Mouse (Mus musculus) gastrocnemius, postnatal 4 days (tissue): Measurements from ENCODE around the gene Swap70. TPM values are rescaled to one million over a fixed set of nuclear protein-coding genes. Genes with fewer than 3 reads are reported as not detected.

ENCODE experiments used
- DNase-seq, 2 experiments: peaks; one replicate each; pipeline ENCODE4 v3.0.0; 2021 to 2022; ENCODE audit warnings: low spot score in 2 of 2, mixed read lengths in 2 of 2
- total RNA-seq, 2 experiments: library from RNA; stranded (reverse); gene quantifications; 2 replicates each; pipeline ENCODE4 v1.2.3; 2021

The Swap70 gene
- total RNA-seq, 2 experiments from 2014 or later, result 17.9 to 20.0 TPM

- no peak for DNase-seq
Measured at GRCm38 (mm10) chr7:110298739-110299410, 77.4 kb downstream of the Swap70 start.

- DNase-seq, result no peak
Measured at GRCm38 (mm10) chr7:110302886-110303285, 81.4 kb downstream of the Swap70 start.

GRCm38 (mm10) chr7:110305486-110305885 lies 84.0 kb downstream of the Swap70 start:
- no peak for DNase-seq

- DNase-seq, result no peak
Measured at GRCm38 (mm10) chr7:110306281-110306680, 84.8 kb downstream of the Swap70 start.

GRCm38 (mm10) chr7:110307741-110308140 lies 86.2 kb downstream of the Swap70 start:
- DNase-seq, result no peak

- no peak for DNase-seq
Measured at GRCm38 (mm10) chr7:110309246-110309645, 87.7 kb downstream of the Swap70 start.

- no peak for DNase-seq
Measured at GRCm38 (mm10) chr7:110313392-110314055, 92.0 kb downstream of the Swap70 start.

- DNase-seq, result no peak
Measured at GRCm38 (mm10) chr7:110314401-110314890, 92.9 kb downstream of the Swap70 start.

GRCm38 (mm10) chr7:110315352-110315751 lies 93.8 kb downstream of the Swap70 start:
- DNase-seq, result no peak

GRCm38 (mm10) chr7:110317412-110317811 lies 95.9 kb downstream of the Swap70 start:
- DNase-seq, result no peak

- no peak for DNase-seq
Measured at GRCm38 (mm10) chr7:110318971-110319519, 97.5 kb downstream of the Swap70 start.

GRCm38 (mm10) chr7:110321106-110321505 lies 99.6 kb downstream of the Swap70 start:
- no peak for DNase-seq

- no peak for DNase-seq
Measured at GRCm38 (mm10) chr7:110324852-110325251, 103.3 kb downstream of the Swap70 start.

- DNase-seq, result no peak
Measured at GRCm38 (mm10) chr7:110325381-110326110, 104.0 kb downstream of the Swap70 start.

Other genes starting within 250 kb of the Swap70 start
- 10 to 100 TPM; 41.3 to 46.5 TPM for gene Tmem41b, start 234.8 kb upstream of the Swap70 start, total RNA-seq
- 10 to 100 TPM; 88.4 to 88.6 TPM for gene Ipo7, start 203.4 kb upstream of the Swap70 start, total RNA-seq
- 10 to 100 TPM in 1 of 2 experiments, 1 to 10 TPM in 1; 6.8 to 10.1 TPM for gene Zfp143, start 160.5 kb upstream of the Swap70 start, total RNA-seq
- 10 to 100 TPM; 11.9 to 13.5 TPM for gene Wee1, start 99.7 kb upstream of the Swap70 start, total RNA-seq